Mouse (Mus musculus): ENCODE measurements at regions not wholly inside any gene's neighbourhood (a gene's known extent, or its start where the extent isn't known, plus 50 kb on each side); places are given as distances from the start of the nearest gene placed in this dataset.

DNA sequence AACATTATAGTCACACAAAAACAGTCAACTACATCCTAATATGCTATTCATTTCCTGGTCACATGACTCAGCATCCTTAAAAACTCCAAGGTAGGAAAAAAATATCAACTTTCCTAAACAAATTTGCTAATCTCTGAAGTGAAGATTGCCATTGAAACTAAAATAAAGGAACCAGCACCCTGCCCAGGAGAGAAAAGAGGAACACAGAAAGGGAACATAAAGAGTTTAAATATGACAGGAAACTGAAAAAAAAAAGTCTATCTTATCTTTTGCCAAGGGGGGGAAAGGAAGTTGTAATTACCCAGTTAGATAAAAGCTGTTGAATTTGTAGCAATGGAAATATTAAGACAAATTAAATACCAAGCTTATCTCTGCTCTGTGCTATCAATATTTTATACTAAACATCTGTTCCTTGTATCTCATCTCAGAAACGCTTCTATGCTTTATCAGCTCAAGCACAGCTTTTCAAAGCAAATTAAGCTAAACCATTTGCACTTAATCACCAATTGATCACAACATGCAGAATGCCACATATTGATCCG is 888.1 kb upstream of the Tenm2 start:
- no peaks in the 10 kb centered on the region for H3K27me3 ChIP-seq
- no peaks in the 10 kb centered on the region for H3K36me3 ChIP-seq
- H3K9me3 ChIP-seq: no peaks in the 10 kb centered on the region
- no peak overlapping the region for H3K27ac ChIP-seq
- ATAC-seq: no peak
- H3K9ac ChIP-seq (replicated peaks): no peak overlapping the region
- no peak overlapping the region for H3K4me2 ChIP-seq (replicated peaks)
- H3K4me3 ChIP-seq (replicated peaks): no peak overlapping the region
- H3K4me1 ChIP-seq (replicated peaks): peaks cover 9% of the 10 kb centered on the region; the same call in 1 of the 2 replicates
- WGBS: 80% methylated on average over 2 of the region's 2 CpGs

DNA sequence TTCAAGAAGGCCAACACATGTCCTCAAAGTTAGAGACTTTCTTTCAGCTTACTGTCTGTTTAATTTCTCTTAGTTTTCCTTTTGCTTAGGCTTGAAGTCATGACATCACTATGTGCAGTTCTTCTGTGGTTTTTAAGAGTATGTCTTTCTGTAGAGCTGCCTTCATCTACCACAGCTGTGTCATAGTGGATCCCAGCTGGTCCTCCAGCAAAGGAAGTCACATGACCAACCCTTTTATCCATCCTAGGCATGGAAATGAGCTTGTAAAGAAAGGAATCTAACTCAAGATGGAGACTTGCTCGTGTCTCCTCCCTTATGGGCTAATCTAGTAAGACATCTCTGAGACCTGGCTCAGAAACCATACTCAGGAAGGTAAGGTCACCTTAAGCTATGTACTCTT is 886.7 kb upstream of the Tenm2 start:
- Histone ChIP-seq H3K4me2 (replicated peaks) (no peak overlapping the region), H3K4me3 (replicated peaks) (no peak overlapping the region), H3K27me3 (no peaks in the 10 kb centered on the region), H3K4me1 (replicated peaks) (peaks cover 9% of the 10 kb centered on the region; the same call in 1 of the 2 replicates), H3K9me3 (no peaks in the 10 kb centered on the region), H3K36me3 (no peaks in the 10 kb centered on the region), H3K9ac (replicated peaks) (no peak overlapping the region), H3K27ac (no peak overlapping the region)
- WGBS: 53% methylated on average over 1 of the region's 1 CpGs
- no peak for ATAC-seq

DNA sequence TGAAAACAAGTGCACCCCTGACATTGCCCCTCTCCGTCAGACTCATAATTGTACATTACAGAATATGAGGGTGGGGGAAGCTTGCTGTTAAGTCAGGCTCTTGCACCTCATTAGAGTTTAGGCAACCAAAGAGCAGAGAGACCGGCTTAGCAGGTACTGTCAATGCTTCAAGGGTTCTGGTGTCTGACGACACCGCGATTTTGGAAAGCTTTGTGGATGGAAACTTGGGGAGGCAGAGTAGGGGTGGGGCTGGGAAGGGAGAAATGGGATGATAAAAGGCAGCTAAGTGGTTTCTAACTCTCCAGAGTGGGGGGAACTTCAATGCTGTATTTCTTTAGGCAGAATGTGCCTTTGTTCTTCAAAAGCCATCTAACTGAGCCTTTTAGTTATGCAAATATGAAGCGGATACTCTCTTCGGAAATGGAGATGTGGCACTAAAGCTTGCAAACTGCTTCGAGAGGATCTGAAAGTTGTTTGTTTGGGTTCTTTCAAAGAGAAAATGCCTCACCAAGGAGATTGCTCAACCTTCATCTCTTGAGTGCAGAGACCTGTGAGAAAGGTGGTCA is 885.4 kb upstream of the Tenm2 start:
- Histone ChIP-seq H3K36me3 (no peaks in the 10 kb centered on the region), H3K4me2 (replicated peaks) (no peak overlapping the region), H3K9ac (replicated peaks) (no peak overlapping the region), H3K4me3 (replicated peaks) (no peak overlapping the region), H3K27ac (no peak overlapping the region), H3K4me1 (replicated peaks) (peaks cover 4% of the 10 kb centered on the region; the same call in 1 of the 2 replicates), H3K9me3 (no peaks in the 10 kb centered on the region), H3K27me3 (no peaks in the 10 kb centered on the region)
- WGBS: 21% methylated on average over 8 of the region's 8 CpGs
- no peak for ATAC-seq

- H3K27ac ChIP-seq: no peak overlapping the region
- no peak overlapping the region for H3K4me3 ChIP-seq (replicated peaks)
- WGBS: 66% methylated on average over 5 of the region's 5 CpGs
- H3K4me2 ChIP-seq (replicated peaks): no peak overlapping the region
- ATAC-seq: no peak
- no peaks in the 10 kb centered on the region for H3K27me3 ChIP-seq
- no peaks in the 10 kb centered on the region for H3K36me3 ChIP-seq
- H3K9me3 ChIP-seq: no peaks in the 10 kb centered on the region
- H3K9ac ChIP-seq (replicated peaks): no peak overlapping the region
- 0 out of 2 replicates have a peak, but pooled peaks cover 4% of the 10 kb centered on the region for H3K4me1 ChIP-seq (replicated peaks)
Measured at GRCm38 (mm10) chr11:38117741-38118140, 882.0 kb upstream of the Tenm2 start.

- WGBS: 85% methylated on average over 2 of the region's 2 CpGs
Measured at GRCm38 (mm10) chr11:38092202-38092601, 856.4 kb upstream of the Tenm2 start.

GRCm38 (mm10) chr11:38075171-38075732 is 839.5 kb upstream of the Tenm2 start:
- H3K4me3 ChIP-seq (replicated peaks): no peak overlapping the region
- no peak for ATAC-seq
- H3K4me2 ChIP-seq (replicated peaks): no peak overlapping the region; the same call in 1 of the 2 replicates

More at GRCm38 (mm10) chr11:38092202-38092601, 856.4 kb upstream of the Tenm2 start:
- Histone ChIP-seq H3K27me3 (no peaks in the 10 kb centered on the region), H3K9me3 (no peaks in the 10 kb centered on the region), H3K4me3 (replicated peaks) (no peak overlapping the region), H3K9ac (replicated peaks) (no peak overlapping the region), H3K36me3 (no peaks in the 10 kb centered on the region), H3K27ac (no peak overlapping the region), H3K4me1 (replicated peaks) (no peaks in the 10 kb centered on the region), H3K4me2 (replicated peaks) (no peak overlapping the region)
- no peak for ATAC-seq

GRCm38 (mm10) chr11:38069635-38070034 is 833.9 kb upstream of the Tenm2 start:
- no peaks in the 10 kb centered on the region for H3K27me3 ChIP-seq
- H3K9ac ChIP-seq (replicated peaks): no peak overlapping the region
- no peaks in the 10 kb centered on the region for H3K4me1 ChIP-seq (replicated peaks)
- H3K9me3 ChIP-seq: no peaks in the 10 kb centered on the region
- H3K27ac ChIP-seq: no peak overlapping the region
- ATAC-seq: no peak
- H3K4me2 ChIP-seq (replicated peaks): no peak overlapping the region
- 79% methylated on average over 4 of the region's 4 CpGs for WGBS
- no peaks in the 10 kb centered on the region for H3K36me3 ChIP-seq
- H3K4me3 ChIP-seq (replicated peaks): no peak overlapping the region

More at GRCm38 (mm10) chr11:38075171-38075732, 839.5 kb upstream of the Tenm2 start:
- 0 out of 2 replicates have a peak, but pooled peaks cover 3% of the 10 kb centered on the region for H3K4me1 ChIP-seq (replicated peaks)
- H3K27me3 ChIP-seq: no peaks in the 10 kb centered on the region
- WGBS: 67% methylated on average over 11 of the region's 11 CpGs
- H3K9me3 ChIP-seq: no peaks in the 10 kb centered on the region
- no peaks in the 10 kb centered on the region for H3K36me3 ChIP-seq
- no peak overlapping the region for H3K27ac ChIP-seq
- no peak overlapping the region for H3K9ac ChIP-seq (replicated peaks)

DNA sequence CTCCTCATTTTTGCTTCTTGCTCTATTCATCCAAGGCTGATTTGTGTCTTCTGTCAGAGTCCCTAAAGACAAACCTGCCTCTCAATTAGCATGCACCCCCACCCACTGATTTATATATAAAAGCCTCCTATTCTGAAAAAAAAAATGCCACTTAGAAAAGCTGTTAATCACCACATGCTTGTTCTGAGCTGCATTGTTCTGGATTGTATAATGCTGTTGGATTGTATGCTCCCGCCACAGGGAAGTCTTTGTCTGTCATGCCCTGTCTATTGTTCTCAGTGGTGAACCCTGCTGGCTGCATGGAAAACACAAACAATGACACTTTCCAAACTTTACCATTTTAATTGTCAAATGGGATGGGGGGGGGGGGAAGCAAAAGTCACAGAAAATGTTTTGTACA is 831.9 kb upstream of the Tenm2 start:
- H3K4me2 ChIP-seq (replicated peaks): no peak overlapping the region
- ATAC-seq: 0 out of 2 replicates have a peak, but pooled peaks have one; percentile 60
- WGBS: 0% methylated on average over 1 of the region's 1 CpGs

DNA sequence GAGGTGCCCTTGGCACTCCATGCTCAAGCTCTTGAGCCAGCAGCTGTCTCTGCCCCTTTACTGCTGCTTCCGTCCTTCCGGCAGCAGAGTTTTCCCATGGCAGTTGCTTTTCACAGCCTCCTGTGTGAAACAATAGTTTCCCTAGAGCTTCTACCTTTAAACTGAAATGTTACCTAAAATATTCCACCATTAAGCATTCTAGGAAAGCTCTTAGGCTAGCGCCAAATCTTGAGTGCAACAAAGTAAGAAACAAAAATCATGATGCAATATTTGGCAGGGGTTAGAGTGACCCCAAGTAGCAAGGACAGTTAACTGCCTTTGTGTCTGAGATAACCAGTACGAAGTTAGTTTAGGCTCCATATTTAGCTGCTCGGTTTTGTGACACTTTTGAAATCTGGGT is 830.3 kb upstream of the Tenm2 start:
- ATAC-seq: no peak
- Histone ChIP-seq H3K9me3 (no peaks in the 10 kb centered on the region), H3K27me3 (no peaks in the 10 kb centered on the region), H3K4me3 (replicated peaks) (no peak overlapping the region), H3K4me2 (replicated peaks) (no peak overlapping the region), H3K36me3 (no peaks in the 10 kb centered on the region), H3K27ac (no peak overlapping the region), H3K4me1 (replicated peaks) (no peaks in the 10 kb centered on the region), H3K9ac (replicated peaks) (no peak overlapping the region)
- 88% methylated on average over 5 of the region's 5 CpGs for WGBS

More for the DNA sequence above, 831.9 kb upstream of the Tenm2 start:
- Histone ChIP-seq H3K27ac (no peak overlapping the region), H3K9me3 (no peaks in the 10 kb centered on the region), H3K36me3 (no peaks in the 10 kb centered on the region), H3K27me3 (no peaks in the 10 kb centered on the region), H3K4me1 (replicated peaks) (no peaks in the 10 kb centered on the region), H3K9ac (replicated peaks) (no peak overlapping the region), H3K4me3 (replicated peaks) (no peak overlapping the region)

DNA sequence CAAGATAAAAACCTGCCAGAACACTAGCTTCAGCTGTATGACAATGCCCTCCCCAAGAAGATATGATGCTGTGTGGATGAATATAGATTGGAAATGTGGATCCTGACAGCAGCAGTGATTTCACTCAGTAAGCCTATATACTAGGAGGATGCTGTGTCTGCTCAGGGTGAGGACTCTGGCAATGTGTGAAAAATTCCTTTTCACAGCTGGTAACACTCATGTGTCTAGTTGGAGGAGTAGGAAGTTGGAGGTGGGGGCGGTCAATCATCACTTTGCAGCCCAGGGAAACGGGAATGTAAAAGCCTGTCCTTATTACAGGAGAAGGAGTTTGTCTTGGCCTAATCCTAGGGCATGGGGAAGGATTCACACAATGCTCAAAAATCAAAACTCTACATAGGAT is 824.3 kb upstream of the Tenm2 start:
- no peaks in the 10 kb centered on the region for H3K36me3 ChIP-seq
- 94% methylated on average over 2 of the region's 2 CpGs for WGBS
- no peaks in the 10 kb centered on the region for H3K4me1 ChIP-seq (replicated peaks)
- no peak overlapping the region for H3K27ac ChIP-seq
- no peaks in the 10 kb centered on the region for H3K9me3 ChIP-seq
- no peak overlapping the region for H3K4me2 ChIP-seq (replicated peaks)
- H3K9ac ChIP-seq (replicated peaks): no peak overlapping the region
- no peak overlapping the region for H3K4me3 ChIP-seq (replicated peaks)
- H3K27me3 ChIP-seq: no peaks in the 10 kb centered on the region
- ATAC-seq: no peak

GRCm38 (mm10) chr11:38058896-38059295 is 823.1 kb upstream of the Tenm2 start:
- Histone ChIP-seq H3K9me3 (no peaks in the 10 kb centered on the region), H3K4me1 (replicated peaks) (no peaks in the 10 kb centered on the region), H3K4me3 (replicated peaks) (no peak overlapping the region), H3K36me3 (no peaks in the 10 kb centered on the region), H3K27me3 (no peaks in the 10 kb centered on the region), H3K27ac (no peak overlapping the region), H3K9ac (replicated peaks) (no peak overlapping the region), H3K4me2 (replicated peaks) (no peak overlapping the region)
- no peak for ATAC-seq
- 76% methylated on average over 2 of the region's 2 CpGs for WGBS

DNA sequence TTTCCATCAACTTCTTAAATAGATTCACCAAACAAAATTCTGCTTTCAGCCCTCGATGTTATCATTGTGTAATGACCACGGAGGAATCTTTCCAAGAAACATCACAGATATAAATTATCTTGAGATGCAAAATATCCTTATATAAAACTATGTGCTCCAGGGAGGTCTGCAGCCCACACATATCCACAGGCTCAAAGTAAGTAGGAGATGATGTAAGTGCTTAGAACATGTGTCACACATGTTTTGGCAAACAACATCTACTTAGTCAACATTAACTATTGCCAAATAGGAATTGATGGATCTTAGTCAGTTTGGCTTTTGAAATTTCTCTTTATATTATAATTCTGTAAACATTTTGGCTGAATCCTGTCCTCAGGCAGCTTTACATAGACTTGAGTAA is 800.8 kb upstream of the Tenm2 start:
- Histone ChIP-seq H3K9me3 (no peaks in the 10 kb centered on the region), H3K4me2 (replicated peaks) (no peak overlapping the region), H3K27me3 (no peaks in the 10 kb centered on the region), H3K4me1 (replicated peaks) (no peaks in the 10 kb centered on the region), H3K27ac (no peak overlapping the region), H3K36me3 (no peaks in the 10 kb centered on the region), H3K4me3 (replicated peaks) (no peak overlapping the region), H3K9ac (replicated peaks) (no peak overlapping the region)
- no peak for ATAC-seq
- WGBS: 89% methylated on average over 2 of the region's 2 CpGs
